Mouse (Mus musculus): Measurements from ENCODE around the gene Tbxa2r. TPM values are rescaled to one million over a fixed set of nuclear protein-coding genes. Genes with fewer than 3 reads are reported as not detected.

Gene Tbxa2r
- polyA plus RNA-seq, 1 experiment from 2014 or later = 2.6 TPM

DNA sequence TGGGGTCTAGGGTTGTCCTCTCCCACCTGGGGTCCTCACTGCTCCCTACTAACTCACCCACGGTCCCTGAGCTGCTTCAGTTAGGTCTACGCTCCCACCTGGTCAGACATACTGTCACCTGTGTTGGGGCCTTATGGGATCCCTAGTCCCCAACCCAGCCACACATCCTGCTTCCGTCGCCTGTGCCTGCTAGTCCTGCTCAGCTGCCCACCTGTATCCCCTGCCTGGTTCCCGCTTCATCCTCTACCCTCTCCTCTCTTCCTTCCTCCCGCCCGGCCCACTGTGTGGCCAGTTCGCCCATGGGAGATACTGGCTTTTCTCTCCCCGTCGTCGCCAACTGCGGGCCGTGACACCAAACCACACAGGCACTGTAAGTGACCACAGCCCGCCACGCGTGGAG lies 12.9 kb upstream of the Tbxa2r start:
- H3K4me3 ChIP-seq = no peak overlapping the region
- WGBS = 94% methylated on average over 16 of the region's 16 CpGs
- H3K36me3 ChIP-seq (ENCODE audit: poor library complexity, severe bottlenecking) = peaks cover 77% of the 10 kb centered on the region
- H3K4me2 ChIP-seq = no peak overlapping the region
- H3K9ac ChIP-seq = no peak overlapping the region
- peaks cover 26% of the 10 kb centered on the region for H3K4me1 ChIP-seq
- no peak overlapping the region for H3K27ac ChIP-seq
- H3K27me3 ChIP-seq = no peaks in the 10 kb centered on the region
- no peaks in the 10 kb centered on the region for H3K9me3 ChIP-seq (replicated peaks)
- ATAC-seq = no peak

GRCm38 (mm10) chr10:81316338-81317060 lies 12.0 kb upstream of the Tbxa2r start:
- peak overlapping the region; percentile 19; the same call in 1 of the 2 replicates for H3K4me2 ChIP-seq

GRCm38 (mm10) chr10:81317273-81317672 lies 11.3 kb upstream of the Tbxa2r start:
- Histone ChIP-seq H3K4me1 (peaks cover 34% of the 10 kb centered on the region), H3K4me3 (no peak overlapping the region; the same call in 1 of the 2 replicates), H3K36me3 (ENCODE audit: poor library complexity, severe bottlenecking) (peaks cover 62% of the 10 kb centered on the region), H3K9ac (peak overlapping the region; percentile 56), H3K27ac (no peak overlapping the region), H3K27me3 (no peaks in the 10 kb centered on the region), H3K4me2 (0 out of 2 replicates have a peak overlapping the region, but pooled peaks have one; percentile 19), H3K9me3 (replicated peaks) (no peaks in the 10 kb centered on the region)
- ATAC-seq = no peak
- WGBS = 10% methylated on average over 18 of the region's 20 CpGs

More at GRCm38 (mm10) chr10:81316338-81317060, 12.0 kb upstream of the Tbxa2r start:
- Histone ChIP-seq H3K9me3 (replicated peaks) (no peaks in the 10 kb centered on the region), H3K9ac (peak overlapping the region; percentile 56), H3K27me3 (no peaks in the 10 kb centered on the region), H3K36me3 (ENCODE audit: poor library complexity, severe bottlenecking) (peaks cover 68% of the 10 kb centered on the region), H3K4me1 (peaks cover 26% of the 10 kb centered on the region), H3K4me3 (no peak overlapping the region), H3K27ac (no peak overlapping the region)
- no peak for ATAC-seq
- WGBS = 40% methylated on average over 16 of the region's 16 CpGs

- 93% methylated on average over 13 of the region's 13 CpGs for WGBS
- H3K9ac ChIP-seq = peak overlapping the region; percentile 62; the same call in 1 of the 2 replicates
Observed at GRCm38 (mm10) chr10:81318589-81319329, 9.8 kb upstream of the Tbxa2r start.

DNA sequence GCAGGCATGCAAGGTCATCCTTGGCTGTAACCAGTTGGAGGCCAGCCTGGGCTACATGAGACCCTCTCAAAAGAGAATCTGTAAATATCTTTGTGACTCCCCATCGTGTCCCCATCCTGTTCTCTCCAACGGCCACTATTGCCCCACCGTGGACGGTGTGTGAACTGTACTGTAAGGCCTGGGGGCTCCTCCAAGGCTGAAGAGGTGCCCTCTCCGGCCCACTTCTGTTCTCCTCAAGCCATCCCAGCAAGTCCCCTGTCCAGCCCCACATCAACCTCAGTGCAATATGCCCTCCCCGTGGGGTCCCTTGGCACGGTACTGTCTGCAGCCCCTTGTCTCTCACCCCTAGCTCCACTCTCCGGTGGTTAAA lies 9.2 kb upstream of the Tbxa2r start:
- Histone ChIP-seq H3K4me2 (peak overlapping the region; percentile 85), H3K9me3 (replicated peaks) (no peaks in the 10 kb centered on the region), H3K36me3 (ENCODE audit: poor library complexity, severe bottlenecking) (peaks cover 62% of the 10 kb centered on the region), H3K27ac (peak overlapping the region; percentile 88; the same call in 1 of the 2 replicates), H3K4me1 (peaks cover 42% of the 10 kb centered on the region), H3K4me3 (peak overlapping the region; percentile 96), H3K27me3 (no peaks in the 10 kb centered on the region), H3K9ac (peak overlapping the region; percentile 62)
- ATAC-seq = no peak
- WGBS = 42% methylated on average over 8 of the region's 8 CpGs

More at GRCm38 (mm10) chr10:81318589-81319329, 9.8 kb upstream of the Tbxa2r start:
- Histone ChIP-seq H3K36me3 (ENCODE audit: poor library complexity, severe bottlenecking) (peaks cover 62% of the 10 kb centered on the region), H3K4me1 (peaks cover 42% of the 10 kb centered on the region), H3K27ac (no peak overlapping the region), H3K27me3 (no peaks in the 10 kb centered on the region), H3K4me3 (no peak overlapping the region), H3K9me3 (replicated peaks) (no peaks in the 10 kb centered on the region), H3K4me2 (peak overlapping the region; percentile 85)
- ATAC-seq = no peak

GRCm38 (mm10) chr10:81319741-81320549 lies 8.6 kb upstream of the Tbxa2r start:
- no peaks in the 10 kb centered on the region for H3K27me3 ChIP-seq
- peak; percentile 0 for ATAC-seq
- H3K27ac ChIP-seq = peak overlapping the region; percentile 88
- peak overlapping the region; percentile 85 for H3K4me2 ChIP-seq
- WGBS = 2% methylated on average over 38 of the region's 38 CpGs
- H3K36me3 ChIP-seq (ENCODE audit: poor library complexity, severe bottlenecking) = peaks cover 62% of the 10 kb centered on the region
- no peaks in the 10 kb centered on the region for H3K9me3 ChIP-seq (replicated peaks)
- peak overlapping the region; percentile 62 for H3K9ac ChIP-seq
- peak overlapping the region; percentile 96 for H3K4me3 ChIP-seq
- H3K4me1 ChIP-seq = peaks cover 42% of the 10 kb centered on the region

DNA sequence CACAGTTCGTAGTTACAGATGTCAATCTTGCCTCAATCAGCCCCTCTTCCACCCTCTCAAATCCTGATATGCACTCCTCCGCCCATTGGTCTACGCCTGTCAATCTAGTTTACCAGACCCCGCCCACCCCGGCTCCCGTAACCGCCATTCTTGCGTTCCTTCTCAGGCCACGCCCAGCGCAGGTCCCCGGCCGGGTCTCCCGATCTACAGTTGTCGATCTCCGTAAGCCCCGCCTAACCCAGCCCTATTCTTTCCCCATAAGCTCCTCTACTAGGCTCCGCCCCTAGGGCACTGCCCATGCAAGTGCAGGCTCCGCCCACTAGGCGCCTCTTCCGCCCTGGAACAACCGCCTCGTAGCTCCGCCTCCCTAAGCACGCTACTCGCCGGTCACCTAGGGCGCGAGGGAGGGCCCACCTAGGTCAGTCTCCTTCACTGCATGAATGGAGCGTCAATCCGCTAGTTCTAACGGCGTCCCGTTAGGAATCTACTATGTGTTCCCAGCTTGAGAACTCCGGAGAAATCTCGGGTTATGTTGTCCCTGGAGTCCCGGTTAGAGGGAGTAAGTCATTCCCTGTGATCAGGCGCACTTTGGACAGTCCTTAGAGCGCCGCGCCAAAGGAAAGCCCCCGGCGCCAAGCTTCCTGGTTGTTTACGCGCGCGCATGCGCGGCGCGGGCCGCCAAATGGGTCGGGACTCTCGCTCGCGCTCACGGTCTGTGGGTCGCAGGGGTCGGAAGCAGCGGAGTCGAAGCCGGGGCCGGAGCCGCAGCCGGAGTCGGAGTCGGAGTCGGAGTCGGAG lies 7.8 kb upstream of the Tbxa2r start, which contains the start of gene Cactin:
TSS of gene Cactin (plus strand) at position 554 of the 798 bp plus-strand sequence.
- Histone ChIP-seq H3K4me2 (peak within 1 kb of the TSS; percentile 85), H3K4me3 (peak within 1 kb of the TSS; percentile 96), H3K9ac (peak within 1 kb of the TSS; percentile 90), H3K27me3 (no peaks in the 10 kb centered on the region), H3K9me3 (replicated peaks) (no peaks in the 10 kb centered on the region), H3K4me1 (peaks cover 42% of the 10 kb centered on the region), H3K36me3 (ENCODE audit: poor library complexity, severe bottlenecking) (peaks cover 62% of the 10 kb centered on the region), H3K27ac (peak within 1 kb of the TSS; percentile 88)
- peak; percentile 93 for ATAC-seq
- WGBS = under 1% methylated on average over 68 of the region's 68 CpGs

- Histone ChIP-seq H3K4me3 (peak overlapping the region; percentile 96), H3K9ac (peak overlapping the region; percentile 90), H3K27ac (peak overlapping the region; percentile 88), H3K36me3 (ENCODE audit: poor library complexity, severe bottlenecking) (peaks cover 62% of the 10 kb centered on the region), H3K27me3 (no peaks in the 10 kb centered on the region), H3K4me2 (peak overlapping the region; percentile 85), H3K9me3 (replicated peaks) (no peaks in the 10 kb centered on the region), H3K4me1 (peaks cover 39% of the 10 kb centered on the region)
- peak; percentile 0; the same call in 1 of the 2 replicates for ATAC-seq
- 3% methylated on average over 20 of the region's 20 CpGs for WGBS
Observed at GRCm38 (mm10) chr10:81321436-81321835, 7.1 kb upstream of the Tbxa2r start.

- Histone ChIP-seq H3K36me3 (ENCODE audit: poor library complexity, severe bottlenecking) (peaks cover 67% of the 10 kb centered on the region), H3K27ac (no peak overlapping the region), H3K9ac (no peak overlapping the region), H3K9me3 (replicated peaks) (no peaks in the 10 kb centered on the region), H3K4me1 (peaks cover 30% of the 10 kb centered on the region), H3K4me2 (peak overlapping the region; percentile 85), H3K27me3 (no peaks in the 10 kb centered on the region), H3K4me3 (peak overlapping the region; percentile 96; the same call in 1 of the 2 replicates)
- WGBS = 96% methylated on average over 27 of the region's 27 CpGs
- no peak for ATAC-seq
Observed at GRCm38 (mm10) chr10:81322444-81322843, 6.1 kb upstream of the Tbxa2r start.

- Histone ChIP-seq H3K27me3 (no peaks in the 10 kb centered on the region), H3K4me3 (no peak overlapping the region), H3K27ac (no peak overlapping the region), H3K9me3 (replicated peaks) (no peaks in the 10 kb centered on the region), H3K4me2 (no peak overlapping the region; the same call in 1 of the 2 replicates), H3K36me3 (ENCODE audit: poor library complexity, severe bottlenecking) (peaks cover 67% of the 10 kb centered on the region), H3K9ac (no peak overlapping the region), H3K4me1 (peaks cover 30% of the 10 kb centered on the region)
- no peak for ATAC-seq
- 93% methylated on average over 23 of the region's 23 CpGs for whole genome bisulfite sequencing
Observed at GRCm38 (mm10) chr10:81323141-81323775, 5.3 kb upstream of the Tbxa2r start.
